Mouse (Mus musculus) cerebellum, adult 9-10 months (tissue): ENCODE data around the gene Ky.
A peak's percentile ranks its signal among the peaks of the same experiment; 100 is the strongest.

Experiments
- DNase-seq: peaks from one replicate; pipeline ENCODE4 v3.0.0; 2022

Gene Ky

DNA sequence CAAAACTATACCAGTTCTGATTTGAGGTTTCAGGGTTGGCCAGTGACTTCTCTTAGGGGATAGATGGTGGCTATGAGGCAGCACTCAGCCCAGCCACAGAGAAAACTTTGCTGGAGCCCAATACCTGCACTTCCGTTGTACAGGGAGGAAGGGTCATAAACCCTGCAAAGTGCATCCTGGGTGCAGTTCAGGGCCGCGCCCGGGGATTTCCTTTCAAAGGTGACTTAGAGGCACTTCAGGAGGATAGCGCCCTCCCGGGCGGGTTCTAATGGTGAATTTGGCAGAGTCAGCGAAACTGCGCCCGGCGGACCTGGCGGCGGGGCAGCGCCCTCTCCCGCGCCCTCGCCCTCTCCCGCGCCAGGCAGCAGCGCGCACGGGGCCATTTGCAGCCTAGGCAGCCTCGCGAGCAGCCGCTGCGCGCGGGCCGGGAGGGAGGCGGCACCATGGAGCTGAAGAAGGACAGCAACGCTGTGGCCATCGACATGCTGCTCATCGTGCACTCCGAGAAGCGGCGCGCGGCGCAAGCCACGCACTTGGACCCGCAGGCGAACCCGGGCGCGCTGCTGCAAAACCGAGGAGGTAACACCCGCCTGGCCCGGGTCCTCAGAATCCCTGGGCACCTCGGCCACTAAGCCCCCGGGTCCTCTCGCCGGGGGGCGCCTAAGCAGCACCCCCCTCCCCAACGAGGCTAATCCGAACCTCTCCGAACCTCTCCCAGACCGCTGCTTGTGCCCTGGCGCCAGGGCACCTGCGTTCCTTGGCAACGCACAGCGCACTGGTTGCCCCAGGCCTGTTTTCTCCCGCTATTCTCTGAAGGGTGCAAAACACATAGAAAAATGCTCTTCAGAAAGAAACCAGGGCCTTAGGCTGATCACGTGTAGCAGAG is at the start of gene Ky:
TSS of gene Ky (plus strand) at position 51 of the 886 bp plus-strand sequence.
- DNase-seq, result peak; percentile 39

DNA sequence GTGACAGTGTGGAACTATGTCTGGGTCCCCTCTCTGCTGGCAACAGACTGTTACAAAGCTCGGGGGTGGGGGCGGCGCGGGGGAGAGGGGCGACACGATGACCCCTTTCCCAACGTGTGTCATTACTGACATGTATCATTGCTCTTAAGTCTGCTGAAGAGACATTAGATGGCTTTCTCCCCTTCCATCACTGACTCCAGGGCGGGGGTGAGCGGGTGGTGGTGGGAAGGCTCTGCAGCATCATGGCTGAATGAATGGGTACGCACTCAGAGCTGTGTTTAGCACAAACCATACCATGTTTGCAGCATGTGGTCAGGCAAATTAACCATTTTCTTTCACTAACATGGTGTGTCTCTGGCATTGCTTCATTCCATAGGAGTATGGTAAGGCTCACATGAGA is 43.3 kb upstream of the Ky start:
- DNase-seq, result no peak

DNA sequence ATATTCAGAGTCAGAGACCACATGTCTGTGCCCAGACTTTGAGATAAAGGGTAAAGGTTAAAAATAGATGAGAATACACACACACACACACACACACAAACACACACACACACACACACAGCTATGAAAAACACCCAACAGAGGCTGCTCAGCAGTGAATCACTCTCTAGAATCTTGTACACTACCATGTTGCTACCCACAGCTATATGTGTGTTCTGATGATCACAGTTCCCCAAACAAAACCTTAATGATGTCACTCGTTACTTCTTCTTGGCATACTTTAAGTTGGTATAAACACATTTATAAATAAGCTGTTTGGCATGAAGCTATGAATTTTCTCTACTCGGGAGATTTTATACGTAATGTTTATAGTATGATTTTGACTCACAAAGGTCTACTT is 40.5 kb upstream of the Ky start:
- no peak for DNase-seq

- no peak for DNase-seq
Measured at GRCm38 (mm10) chr9:102465726-102466125, 39.8 kb upstream of the Ky start.

GRCm38 (mm10) chr9:102470076-102470819 is 35.3 kb upstream of the Ky start:
- no peak for DNase-seq

DNA sequence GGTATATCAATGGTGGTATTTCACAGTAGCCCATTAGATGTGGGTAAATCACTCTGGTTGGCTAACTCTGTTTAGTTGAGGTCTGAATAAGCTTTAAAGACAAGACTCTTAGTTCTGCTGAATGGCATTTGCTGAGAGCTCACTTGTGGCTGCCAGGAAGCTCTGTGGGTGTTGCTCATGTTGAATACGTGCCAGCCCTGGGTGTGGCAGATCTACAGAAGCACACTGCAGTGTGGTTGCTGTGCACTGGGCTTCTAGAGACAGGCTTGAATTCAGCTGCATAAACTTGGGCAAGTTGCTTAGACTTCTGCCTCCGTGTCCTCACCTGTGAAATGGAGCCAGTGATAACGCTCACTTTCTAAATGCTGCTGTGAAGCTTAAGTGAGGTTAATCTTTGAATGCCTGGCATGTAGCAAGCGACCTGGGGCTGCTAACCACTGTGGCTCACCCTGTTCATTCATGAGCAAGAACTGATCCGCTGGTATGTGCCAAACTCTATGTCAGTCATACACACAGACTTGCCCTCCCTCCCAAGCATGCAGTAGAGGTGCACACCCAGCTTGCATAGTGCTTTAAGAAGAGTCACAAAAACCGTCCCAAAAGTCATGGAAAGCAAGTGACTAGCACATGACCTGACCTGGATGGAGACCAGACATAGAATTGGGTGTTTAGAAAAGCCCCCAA is 27.6 kb upstream of the Ky start:
- no peak for DNase-seq

DNA sequence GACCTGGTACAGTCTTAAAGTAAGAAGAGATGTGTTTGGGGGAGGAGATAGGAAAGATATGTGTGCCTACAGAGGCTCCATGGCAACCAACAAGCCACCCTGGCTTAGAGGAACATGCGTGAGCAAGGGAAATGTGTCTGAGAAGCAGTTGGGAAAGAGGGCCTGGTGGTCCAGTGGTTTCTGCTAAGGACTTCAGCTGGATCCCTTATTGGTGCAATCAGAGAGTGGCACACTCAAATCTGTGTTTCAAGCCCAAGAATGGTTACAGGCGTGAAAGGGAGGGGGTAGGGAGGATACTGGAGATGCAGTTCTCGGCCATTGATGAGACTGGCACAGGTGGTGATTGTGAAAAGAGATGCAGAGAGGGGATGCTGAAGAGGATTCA is 27.1 kb upstream of the Ky start:
- no peak for DNase-seq

- no peak for DNase-seq
Measured at GRCm38 (mm10) chr9:102479022-102479421, 26.5 kb upstream of the Ky start.

- DNase-seq, result no peak
Measured at GRCm38 (mm10) chr9:102492031-102492795, 13.3 kb upstream of the Ky start.

- peak; percentile 96 for DNase-seq
Measured at GRCm38 (mm10) chr9:102493044-102493443, 12.5 kb upstream of the Ky start.

- DNase-seq, result no peak
Measured at GRCm38 (mm10) chr9:102493916-102494315, 11.6 kb upstream of the Ky start.

DNA sequence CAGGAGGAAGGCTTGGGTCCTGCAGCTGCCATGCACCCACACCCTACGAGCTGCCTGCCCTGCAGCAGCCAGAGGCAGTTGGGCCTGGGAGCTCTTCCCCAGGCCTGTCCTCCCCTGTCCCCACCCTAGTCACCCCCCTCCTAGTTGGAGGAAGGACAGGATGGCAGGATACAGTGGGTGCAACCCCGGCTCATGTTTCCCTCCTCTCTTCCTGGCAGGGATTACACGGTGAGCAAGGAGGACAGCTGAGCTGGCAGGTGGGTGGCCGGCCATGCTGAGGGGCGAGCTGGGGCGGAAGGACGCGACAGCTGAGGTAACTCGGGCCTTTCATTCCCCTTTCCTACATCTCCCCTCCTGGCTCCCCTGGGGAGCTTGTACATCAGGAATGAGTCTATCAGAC is 11.1 kb upstream of the Ky start:
- DNase-seq, result no peak

DNA sequence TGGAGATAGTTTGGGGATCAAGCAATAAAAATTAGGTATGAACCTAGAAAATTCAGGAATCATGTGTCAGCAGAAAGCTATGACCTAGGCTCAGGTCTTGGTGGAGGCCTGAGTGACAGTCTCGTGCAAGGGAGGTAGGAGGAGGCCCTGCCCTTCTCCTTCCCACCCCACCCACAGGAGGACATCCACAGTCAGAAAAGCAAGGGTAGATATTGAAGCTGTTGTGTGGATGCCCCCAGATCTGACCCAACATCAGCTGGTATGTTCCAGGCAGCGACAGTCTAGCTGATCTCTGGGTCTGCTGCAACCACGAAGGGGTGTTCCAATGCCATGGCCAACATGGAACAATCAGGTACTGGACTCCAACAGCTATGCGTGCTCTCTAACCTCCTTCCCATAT is 10.3 kb upstream of the Ky start:
- no peak for DNase-seq

DNA sequence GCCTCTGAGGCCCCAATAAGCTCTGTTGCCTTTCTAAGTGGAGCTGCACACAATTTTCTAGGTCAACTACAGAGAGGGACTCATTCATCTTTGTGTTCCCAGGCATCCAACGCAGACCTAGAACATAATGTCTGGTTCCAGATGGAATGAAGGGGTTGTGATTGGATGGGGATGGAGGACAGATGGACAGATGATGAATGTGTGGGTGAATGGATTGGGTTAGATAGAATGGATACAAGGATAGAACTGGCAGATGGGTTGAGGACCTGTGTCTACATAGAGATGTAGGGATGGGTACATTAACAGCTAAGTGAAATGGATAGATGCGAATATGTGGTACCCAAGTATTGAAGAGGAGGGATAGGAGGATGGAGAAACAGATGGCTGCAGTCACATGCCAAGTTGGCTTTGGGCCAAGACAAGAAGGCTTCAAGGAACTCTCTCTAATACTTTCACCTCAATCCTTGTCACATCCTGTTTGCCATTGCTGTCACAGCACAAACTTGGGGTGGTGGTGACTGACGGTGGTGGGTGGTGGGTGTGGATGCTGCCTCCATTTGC is 9.0 kb upstream of the Ky start:
- DNase-seq, result no peak

DNA sequence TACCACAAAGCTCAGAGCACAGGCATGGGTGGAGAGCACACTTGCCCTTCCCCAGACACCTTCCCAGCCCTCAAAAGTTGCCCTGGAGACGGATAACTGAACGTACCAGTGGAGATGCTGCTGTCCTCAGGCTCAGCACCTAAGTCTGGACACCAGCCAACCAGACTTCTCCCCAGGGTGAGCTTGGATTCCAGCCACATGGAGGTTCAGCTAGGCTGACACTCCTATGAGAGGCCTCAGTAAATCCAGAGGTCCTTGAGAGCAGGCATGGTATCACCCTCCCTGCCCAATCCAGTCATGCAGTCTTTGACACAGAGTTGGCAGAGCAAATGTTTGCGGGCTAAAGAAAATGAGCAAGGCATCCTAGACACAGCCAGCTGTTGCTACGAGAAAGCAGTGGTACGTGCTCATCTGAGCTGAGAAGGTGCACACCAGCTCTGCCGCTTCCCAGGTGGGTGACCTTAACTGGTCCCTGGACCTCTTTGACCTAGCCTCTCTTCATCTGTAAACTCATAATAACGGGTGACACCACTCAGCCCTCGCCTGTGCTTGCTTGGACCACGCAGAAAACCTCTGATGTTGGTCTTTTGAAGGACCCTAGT is 8.4 kb upstream of the Ky start:
- no peak for DNase-seq

GRCm38 (mm10) chr9:102497833-102498430 is 7.6 kb upstream of the Ky start:
- DNase-seq, result no peak

GRCm38 (mm10) chr9:102498701-102499100 is 6.8 kb upstream of the Ky start:
- DNase-seq, result no peak

DNA sequence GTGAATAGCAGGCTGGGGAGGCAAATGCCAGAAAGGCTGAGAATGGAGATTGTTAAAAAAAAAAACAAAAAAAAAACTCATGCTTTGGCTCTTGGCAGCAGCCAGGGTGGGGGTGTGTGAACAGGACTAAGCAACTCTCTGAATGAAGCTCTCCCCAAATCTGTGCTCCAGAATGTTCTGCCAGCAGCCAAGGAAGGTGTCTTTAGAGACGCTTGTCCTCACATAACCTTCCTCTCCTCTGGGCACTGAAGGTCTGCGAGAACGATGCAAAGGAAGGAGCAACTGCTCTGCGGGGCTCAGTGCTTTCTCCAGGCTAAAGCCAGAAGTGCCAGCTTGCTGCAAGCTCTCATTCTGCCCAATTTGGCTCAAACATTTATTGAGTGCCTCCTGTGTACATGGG is 6.3 kb upstream of the Ky start:
- peak; percentile 41 for DNase-seq

- no peak for DNase-seq
Measured at GRCm38 (mm10) chr9:102499746-102500145, 5.8 kb upstream of the Ky start.

DNA sequence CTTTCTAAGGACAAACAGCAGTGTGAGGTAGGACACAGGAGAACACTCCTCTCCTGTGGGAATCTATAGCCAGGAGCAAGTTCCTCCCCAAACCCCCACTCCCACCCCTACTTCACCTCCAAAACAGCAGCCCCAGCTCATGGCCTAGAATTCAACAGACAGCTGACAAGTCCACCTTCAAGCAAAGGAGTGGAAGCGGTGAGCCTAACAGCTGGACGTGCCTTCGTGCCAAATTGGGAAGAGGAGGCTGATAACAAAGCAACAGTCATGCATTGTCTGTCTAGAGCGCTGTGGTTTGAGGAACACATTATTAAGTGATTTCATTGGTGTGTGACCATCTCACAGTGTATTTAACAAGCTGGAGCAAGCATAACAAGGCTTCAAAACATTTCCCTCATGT is 4.4 kb upstream of the Ky start:
- no peak for DNase-seq

- DNase-seq, result no peak
Measured at GRCm38 (mm10) chr9:102502015-102502633, 3.4 kb upstream of the Ky start.
